Mouse (Mus musculus): Measurements from ENCODE around the gene Vsig8.

Gene Vsig8

DNA sequence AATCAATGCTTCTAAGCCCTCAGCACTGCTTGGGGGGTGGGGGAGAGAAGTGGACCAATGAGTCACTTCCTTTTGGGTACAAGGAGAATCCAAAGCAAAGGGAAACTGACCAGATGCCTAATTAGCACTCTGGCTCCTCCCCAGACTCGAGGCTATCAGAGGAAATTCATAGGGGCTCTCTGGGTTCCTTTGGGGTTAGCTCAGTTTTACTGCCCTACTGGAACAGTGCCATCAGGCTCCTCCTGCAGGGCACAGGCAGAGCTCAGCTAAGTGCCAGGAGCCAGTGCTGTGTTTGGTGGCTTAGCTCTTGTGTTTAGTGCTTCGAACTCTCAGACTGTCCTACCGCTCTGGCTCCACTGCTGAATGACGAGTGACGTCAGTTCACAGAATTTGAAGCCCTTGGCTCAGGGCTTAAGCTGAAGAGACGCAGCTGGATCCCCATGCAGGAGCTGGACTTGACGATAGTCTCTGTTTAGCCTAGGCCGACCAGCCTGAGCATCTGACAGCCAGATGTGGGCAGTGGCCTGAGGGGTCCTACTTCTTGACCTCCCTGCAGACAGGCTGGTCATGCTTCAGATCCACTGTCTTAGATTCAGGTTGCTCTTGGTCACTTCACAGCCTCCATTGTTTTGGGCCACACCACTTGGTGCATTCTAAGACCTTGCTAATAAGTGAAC lies 25.1 kb upstream of the Vsig8 start:
- DNase-seq, result no peak

GRCm38 (mm10) chr1:172532551-172532950 lies 23.2 kb upstream of the Vsig8 start:
- no peak for DNase-seq

- DNase-seq, result no peak
Observed at GRCm38 (mm10) chr1:172535116-172535515, 20.6 kb upstream of the Vsig8 start.

GRCm38 (mm10) chr1:172539827-172540226 lies 15.9 kb upstream of the Vsig8 start:
- DNase-seq, result no peak

GRCm38 (mm10) chr1:172540283-172540820 lies 15.4 kb upstream of the Vsig8 start:
- DNase-seq, result no peak

DNA sequence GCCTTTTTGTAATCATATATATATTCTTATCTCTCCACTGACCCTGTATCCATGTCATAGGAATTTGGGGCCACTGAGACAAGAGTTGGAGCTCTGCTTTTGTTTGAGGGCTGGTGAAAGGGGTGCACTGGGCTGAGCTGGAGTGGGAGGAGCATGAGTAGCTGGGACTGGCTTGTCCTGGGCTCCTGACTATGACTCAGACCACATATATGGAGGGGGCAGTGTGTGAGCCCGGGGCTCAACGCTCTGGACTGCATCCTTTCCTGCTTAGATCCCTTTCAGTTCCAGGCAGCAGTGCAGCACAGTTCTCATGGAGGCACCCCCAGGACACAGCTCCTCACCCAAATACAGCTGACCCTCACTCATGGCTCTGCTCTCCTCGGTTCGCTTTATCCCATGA lies 9.7 kb upstream of the Vsig8 start:
- DNase-seq, result no peak

- no peak for DNase-seq
Observed at GRCm38 (mm10) chr1:172548501-172548900, 7.2 kb upstream of the Vsig8 start.

DNA sequence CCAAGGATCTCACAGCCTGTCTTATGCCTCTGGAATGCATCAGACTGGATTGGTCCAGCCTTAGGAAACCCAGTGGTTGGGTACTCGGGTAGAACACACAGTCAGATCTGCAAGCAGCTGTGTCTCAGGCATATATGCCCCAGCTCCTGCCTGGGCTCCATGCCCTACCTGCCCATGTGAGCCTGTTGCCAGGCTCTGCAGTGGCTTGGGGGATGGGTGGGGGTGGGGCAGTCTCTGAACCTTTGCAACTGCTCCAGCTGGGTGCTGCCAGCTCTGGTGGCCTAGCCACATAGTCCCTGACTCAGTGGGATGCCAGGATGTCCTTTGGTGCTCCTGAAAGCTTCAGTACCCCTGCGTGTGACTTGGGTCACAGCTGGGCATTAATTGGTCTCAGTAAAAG lies 6.4 kb upstream of the Vsig8 start:
- no peak for DNase-seq

GRCm38 (mm10) chr1:172549717-172550116 lies 6.0 kb upstream of the Vsig8 start:
- DNase-seq, result no peak

DNA sequence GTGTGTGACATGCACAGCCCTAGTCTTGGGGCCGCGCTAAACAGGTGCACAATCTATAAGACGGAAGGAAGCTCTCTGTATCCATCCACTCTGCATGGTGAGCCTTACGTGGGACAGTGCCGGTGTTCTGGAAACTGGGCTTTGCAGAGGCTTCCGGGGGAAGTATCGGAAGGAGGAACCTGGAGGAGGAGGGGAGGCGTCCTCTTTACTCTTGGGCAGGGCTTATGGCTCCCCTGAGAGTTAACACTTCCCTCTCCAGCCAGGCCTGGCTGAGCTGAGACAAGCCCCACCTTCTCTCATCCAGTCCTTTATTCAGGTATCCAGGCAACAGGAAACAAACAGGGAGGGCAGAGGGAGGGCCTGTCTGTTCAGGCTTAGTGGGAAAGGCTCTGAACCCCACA lies 5.2 kb upstream of the Vsig8 start:
- peak; percentile 55 for DNase-seq

DNA sequence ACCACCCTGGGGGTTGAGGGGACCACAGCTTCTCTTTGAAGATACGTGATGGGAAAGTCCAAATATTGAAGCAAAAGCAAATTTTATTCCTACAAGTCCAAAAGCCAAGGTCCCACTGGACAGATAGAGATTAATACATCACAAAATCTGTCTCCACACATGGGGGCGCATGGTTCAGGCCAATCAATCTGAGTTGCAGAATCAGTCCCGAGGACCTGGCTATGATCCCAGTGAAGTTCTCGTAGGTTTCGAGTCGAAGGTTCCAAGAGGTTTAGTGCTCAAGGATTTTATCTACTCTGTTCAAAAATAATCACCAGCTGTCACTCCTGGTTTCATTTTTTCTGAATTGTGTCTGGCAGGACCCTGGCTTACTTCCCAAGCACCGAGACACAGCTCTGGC lies 4.7 kb upstream of the Vsig8 start:
- no peak for DNase-seq

- no peak for DNase-seq
Observed at GRCm38 (mm10) chr1:172552623-172553022, 3.1 kb upstream of the Vsig8 start.

DNA sequence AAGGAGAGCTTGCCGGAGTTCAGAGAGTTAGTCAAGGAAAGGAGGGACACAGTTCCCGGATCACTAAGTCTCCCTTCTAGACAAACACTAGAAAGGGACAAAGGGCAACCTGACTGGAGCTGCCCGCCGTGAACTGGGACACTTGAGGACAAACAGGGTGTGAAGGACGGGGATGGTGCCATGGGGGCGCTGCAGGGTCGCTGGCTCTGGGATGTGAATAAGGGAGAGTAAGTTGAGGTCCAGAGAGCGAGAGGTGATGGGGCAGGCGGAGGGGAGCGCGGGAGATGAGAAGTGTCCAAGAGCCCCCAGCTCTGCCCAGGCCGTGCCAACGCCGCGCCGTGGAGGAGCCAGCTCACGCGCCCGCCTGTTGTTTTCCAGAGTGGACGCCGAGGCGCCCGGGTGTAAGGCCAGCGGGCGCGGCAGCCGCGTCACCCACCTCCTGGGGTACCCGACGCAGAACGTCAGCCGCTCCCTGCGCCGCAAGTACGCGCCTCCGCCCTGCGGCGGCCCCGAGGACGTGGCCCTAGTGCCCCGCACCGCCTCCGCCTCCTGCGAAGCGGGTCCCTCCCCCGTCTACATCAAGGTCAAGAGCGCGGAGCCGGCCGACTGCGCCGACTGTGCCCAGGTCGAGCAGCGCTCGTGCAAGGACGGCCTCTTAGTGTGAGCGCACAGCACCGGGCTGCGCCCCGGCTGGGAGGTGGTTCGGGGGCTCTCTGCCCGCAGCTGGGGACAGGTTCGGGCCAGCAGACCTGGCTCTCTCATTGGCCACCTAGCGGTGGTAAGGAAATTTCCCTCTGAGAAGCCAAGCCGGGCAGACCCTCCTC lies 7.1 kb downstream of the Vsig8 start:
- DNase-seq, result peak; percentile 70

DNA sequence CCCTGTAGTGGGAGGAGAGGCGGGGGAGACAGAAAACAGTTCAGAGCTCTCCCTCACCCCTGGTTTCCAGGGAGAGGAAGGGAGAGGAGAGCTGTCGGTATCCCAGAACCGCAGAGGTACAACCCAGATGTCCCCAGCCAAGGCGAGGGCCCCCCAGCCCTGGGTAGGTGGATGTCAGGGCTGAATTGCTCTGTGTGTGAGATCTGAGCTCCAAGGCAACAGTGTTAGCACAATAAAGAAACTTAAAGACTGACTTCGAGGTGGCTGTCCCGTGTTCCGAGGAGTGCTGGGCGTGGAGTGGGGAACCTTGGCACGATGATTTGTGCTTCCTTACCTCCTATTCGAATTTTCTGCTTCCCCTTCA lies 7.7 kb downstream of the Vsig8 start:
- no peak for DNase-seq

- DNase-seq, result no peak
Observed at GRCm38 (mm10) chr1:172566131-172566530, 10.4 kb downstream of the Vsig8 start.

- no peak for DNase-seq
Observed at GRCm38 (mm10) chr1:172567758-172568157, 12.0 kb downstream of the Vsig8 start.

DNA sequence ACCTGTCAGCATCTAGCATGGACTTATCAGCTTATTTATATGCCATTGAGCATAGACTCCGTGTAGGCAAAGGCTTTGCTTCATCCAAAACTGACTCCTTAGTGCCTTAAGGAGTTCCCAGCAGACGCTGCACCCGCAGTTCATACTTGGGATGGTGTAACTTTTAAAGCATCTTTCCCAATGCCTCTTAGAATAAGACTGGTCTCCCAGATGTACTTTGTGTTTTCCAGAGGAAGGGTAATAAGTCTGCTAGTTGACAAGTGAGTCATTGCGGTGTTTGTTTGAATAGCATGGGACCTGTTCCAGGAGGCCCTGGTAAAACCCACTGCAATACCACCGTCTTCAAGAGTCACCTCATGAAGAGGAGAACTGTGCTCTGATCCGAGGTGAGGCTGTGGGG lies 24.4 kb downstream of the Vsig8 start:
- no peak for DNase-seq

GRCm38 (mm10) chr1:172582436-172582835 lies 26.7 kb downstream of the Vsig8 start:
- no peak for DNase-seq

DNA sequence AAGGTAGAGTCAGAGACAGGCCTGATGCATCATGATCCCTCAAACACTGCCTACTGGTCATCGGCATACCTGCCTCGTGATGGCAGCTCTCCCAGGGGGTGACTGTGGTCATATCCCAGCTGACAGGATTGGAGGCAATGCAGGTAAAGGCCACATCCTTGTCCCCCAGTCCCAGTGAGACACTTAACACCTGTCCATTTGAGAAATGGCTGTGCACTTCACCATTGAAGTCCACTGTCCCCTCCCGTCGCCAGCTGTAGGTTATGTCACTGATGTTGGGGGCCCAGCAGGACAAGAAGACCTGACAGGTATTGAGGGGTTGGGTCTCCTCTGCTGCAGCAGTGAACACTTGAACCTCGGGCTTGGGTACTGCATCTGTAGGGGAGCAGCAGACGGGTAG lies 28.5 kb downstream of the Vsig8 start:
- no peak for DNase-seq

DNA sequence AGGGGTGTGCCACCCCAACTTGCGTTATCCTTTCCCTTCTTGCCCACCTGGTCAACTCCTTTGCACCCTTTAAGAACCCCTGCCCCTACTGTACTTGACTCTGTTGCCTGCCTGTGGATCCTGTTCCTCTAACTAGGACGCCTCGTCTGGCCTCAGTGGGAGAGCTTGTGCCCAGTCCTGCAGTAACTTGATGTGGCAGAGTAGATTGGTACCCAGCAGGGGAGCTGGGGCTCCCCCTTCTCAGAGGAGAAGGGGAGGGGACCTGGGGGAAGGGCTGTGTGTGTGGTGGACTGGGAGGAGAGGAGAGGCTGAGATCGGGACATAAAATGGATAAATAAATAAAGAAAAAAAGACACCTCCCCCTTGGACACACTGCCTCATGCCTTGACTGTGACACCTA lies 29.3 kb downstream of the Vsig8 start:
- DNase-seq, result no peak

GRCm38 (mm10) chr1:172585612-172586567 lies 30.2 kb downstream of the Vsig8 start:
- no peak for DNase-seq

DNA sequence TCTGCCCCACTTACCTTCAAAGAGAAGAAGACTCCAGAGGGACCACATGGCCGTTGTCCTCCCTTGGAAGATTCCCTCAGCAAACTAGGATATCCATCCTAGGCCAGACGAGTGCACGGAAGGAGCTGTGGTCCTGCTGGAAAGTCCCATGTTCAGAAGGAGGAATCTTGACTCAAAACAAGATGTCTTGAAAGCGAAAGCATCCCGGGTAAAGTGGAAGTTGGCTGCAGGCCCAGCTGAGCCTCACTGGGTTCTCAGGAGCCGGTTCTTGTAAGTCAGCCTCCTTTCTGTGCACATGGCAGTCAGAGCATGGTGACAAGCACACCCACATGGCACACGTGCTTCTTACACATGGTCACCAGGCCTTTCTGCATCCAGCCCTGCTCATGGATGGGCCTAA lies 34.6 kb downstream of the Vsig8 start, which contains the start of gene Slamf8:
Gene Slamf8, minus strand, starts transcription at position 184 of the 400 bp plus-strand sequence.
- DNase-seq, result no peak

- DNase-seq, result no peak
Observed at GRCm38 (mm10) chr1:172593321-172593720, 37.6 kb downstream of the Vsig8 start.

Data from right cerebral cortex, postnatal 25 days (tissue).